Mouse (Mus musculus): ENCODE data around the gene Acss3.

The Acss3 gene

GRCm38 (mm10) chr10:107011142-107011541 lies 112.3 kb downstream of the Acss3 start:
- DNase-seq (ENCODE audit: low read depth), result no peak

- no peak for DNase-seq (ENCODE audit: low read depth)
These were observed 125.3 kb downstream of the Acss3 start for GRCm38 (mm10) chr10:106998052-106998625.

GRCm38 (mm10) chr10:106989478-106989877 lies 134.0 kb downstream of the Acss3 start:
- DNase-seq (ENCODE audit: low read depth), result no peak

DNA sequence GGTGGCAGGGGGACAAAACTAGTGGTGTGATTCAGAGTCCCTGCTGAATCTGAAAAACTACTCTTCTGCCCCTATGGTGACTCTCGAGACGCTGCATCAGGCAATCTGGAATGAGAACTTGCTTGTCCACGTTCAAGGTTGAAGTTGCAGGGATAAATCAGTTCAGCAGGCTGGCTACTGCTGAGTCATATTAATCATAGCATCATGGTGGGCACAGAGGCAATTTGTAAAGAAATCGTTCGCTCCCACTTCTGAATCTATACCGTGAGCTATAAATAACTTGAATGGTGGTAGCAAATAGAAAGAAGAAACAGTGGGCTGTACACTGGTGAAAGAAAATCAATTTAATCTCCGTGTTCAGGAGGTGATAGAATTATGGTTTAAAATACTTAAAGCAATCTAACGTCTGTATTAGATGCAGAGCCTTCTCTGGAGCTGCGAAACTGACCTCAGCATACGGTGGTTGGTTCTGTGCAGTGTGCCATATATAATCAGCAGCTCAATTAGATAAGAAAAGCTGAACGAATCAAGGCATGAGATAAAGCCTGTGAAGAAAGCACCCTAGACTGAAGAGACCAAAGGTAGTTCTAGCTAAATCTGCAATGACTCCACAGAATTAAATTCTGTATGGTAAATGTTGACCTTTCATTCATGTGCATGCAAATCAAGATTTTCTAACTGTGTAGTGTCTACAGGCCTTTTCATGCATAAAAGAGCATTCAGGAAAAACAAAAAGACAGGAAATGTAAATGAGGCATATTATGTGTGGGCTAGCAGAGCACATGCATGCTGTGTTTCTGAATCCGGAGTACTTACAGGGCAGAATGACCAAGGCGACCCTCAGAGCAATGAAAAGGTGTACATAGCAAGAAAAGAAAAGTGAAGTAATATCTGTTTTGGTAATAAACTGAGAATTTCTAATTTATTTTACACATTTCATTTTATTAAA lies 148.0 kb downstream of the Acss3 start:
- no peak for DNase-seq (ENCODE audit: low read depth)

GRCm38 (mm10) chr10:106959026-106959425 lies 164.4 kb downstream of the Acss3 start:
- DNase-seq (ENCODE audit: low read depth), result no peak

GRCm38 (mm10) chr10:106941380-106941779 lies 182.1 kb downstream of the Acss3 start:
- DNase-seq (ENCODE audit: low read depth), result no peak

- DNase-seq (ENCODE audit: low read depth), result no peak
These were observed 184.0 kb downstream of the Acss3 start for GRCm38 (mm10) chr10:106939441-106939840.

GRCm38 (mm10) chr10:106938851-106939250 lies 184.6 kb downstream of the Acss3 start:
- DNase-seq (ENCODE audit: low read depth), result no peak

DNA sequence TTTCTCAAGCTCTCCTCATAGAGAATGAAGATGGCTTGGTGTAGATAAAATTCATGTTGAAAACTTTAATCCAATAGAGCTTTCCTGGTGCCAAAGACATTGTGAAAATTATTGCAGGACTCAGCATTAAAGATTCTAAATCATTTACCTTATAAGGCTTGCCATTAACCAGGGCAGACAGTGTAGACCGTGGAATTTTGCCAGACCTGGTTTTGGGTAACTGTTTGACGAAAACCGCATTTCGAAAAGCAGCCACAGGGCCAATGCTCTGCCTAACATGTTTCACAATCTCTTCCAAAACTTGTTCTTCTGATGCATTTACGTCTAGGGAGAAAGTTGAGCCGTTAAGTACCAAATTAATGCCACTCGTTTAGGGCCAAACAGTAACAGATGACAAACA lies 186.5 kb downstream of the Acss3 start:
- DNase-seq (ENCODE audit: low read depth), result no peak

- no peak for DNase-seq (ENCODE audit: low read depth)
These were observed 190.8 kb downstream of the Acss3 start for GRCm38 (mm10) chr10:106932571-106933073.

- DNase-seq (ENCODE audit: low read depth), result no peak
These were observed 194.7 kb downstream of the Acss3 start for GRCm38 (mm10) chr10:106928576-106929332.

GRCm38 (mm10) chr10:106924798-106925197 lies 198.7 kb downstream of the Acss3 start:
- DNase-seq (ENCODE audit: low read depth), result no peak

DNA sequence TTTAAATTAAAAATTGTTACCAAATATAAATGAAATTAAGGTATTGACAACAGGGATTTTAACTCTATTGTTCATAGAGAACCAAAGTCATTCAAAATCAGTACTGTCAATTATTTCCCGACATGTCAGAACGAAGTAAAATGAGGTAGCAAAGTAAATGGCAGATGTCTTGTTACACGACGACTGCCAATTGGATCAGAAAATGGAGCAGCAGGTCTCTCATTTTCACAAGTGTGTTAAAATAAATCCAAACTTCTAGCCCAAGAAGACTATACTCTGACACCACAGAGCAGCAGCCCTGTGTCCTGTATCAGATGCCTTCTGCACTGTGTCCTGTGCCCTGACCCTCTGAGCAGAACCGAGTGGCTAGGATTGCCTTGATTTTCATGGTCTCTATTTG lies 199.1 kb downstream of the Acss3 start:
- DNase-seq (ENCODE audit: low read depth), result no peak

DNA sequence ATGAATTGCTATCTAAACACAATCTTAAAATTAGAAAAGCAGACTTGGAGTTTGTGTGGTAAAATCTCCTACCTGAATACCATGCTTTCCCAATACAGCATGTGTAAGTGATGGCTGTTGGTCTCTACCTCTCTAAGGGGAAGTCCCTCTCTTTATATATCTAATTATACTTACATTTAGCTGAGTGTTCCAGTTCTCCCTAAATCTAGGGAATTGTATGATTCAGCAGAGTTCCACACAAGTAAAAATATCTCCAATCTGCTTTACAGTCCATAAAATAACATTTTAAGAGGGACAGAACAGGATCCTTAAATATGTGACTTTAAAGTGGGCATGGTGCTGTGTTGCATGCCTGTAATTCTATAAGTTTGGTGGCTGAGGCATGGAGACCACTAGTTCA lies 208.6 kb downstream of the Acss3 start:
- no peak for DNase-seq (ENCODE audit: low read depth)

- no peak for DNase-seq (ENCODE audit: low read depth)
These were observed 209.2 kb downstream of the Acss3 start for GRCm38 (mm10) chr10:106914275-106914674.

DNA sequence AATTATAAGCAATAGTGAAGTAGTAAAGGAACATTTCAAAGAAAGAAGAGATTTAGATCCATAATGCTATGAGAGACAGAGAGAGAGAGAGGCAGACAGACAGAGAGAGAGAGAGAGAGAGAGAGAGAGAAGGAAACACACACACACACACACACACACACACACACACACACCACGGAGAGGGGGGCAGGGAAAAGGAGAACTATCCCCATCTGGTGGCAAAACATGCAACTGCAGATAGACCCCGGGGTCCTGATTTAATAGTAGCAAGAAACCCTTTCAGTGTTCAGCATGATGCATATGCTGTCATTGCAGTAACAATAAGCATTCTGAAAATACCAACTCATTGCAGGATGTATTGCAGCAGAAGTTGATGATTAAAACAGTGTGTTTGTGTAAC lies 210.4 kb downstream of the Acss3 start:
- DNase-seq (ENCODE audit: low read depth), result no peak

DNA sequence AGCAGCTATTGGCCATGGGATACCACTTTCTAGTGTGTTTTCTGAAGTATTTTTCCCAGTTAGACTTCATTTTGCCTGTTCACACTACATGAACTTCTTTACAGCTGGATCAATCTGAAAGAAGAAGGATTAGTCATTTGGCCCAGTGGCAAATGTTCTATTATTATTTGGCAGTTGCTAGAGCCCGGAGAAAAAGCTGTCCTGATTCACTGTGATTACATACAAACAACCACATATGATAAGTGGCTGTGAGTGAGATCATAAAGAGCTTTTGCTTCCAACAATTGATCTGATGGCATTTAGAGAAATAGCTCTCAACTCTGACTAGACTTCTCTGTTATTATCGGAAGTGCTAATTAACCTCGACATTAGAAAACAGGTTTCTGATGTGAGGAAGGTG lies 213.4 kb downstream of the Acss3 start:
- no peak for DNase-seq (ENCODE audit: low read depth)

GRCm38 (mm10) chr10:106896351-106896750 lies 227.1 kb downstream of the Acss3 start:
- DNase-seq (ENCODE audit: low read depth), result no peak

All from c-Kit-positive CD71-positive TER-119-negative erythroid progenitor cells, embryonic 14.5 days (primary cell).